In the genomic region with DNA sequence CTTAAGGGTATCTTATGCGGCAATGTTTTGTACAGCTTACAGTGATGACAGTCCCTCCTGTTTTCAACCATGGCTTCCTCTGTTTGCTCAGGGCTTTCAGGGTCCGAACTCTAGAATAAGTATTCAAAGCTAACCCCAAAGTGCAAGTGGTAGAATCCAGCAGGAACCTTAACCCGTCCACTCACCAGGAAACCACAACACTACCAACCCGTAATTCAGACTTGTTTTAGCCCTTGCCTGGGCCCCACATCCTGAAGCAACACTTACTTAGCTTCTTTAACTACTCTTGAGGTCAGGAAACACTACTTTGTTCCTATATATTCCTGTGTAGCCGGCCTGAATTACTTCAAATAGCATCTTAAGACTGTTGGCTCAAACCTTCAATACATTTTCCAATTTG, we compare ENCODE assay signal across 31 mouse cellular contexts. TPM values are rescaled to one million over a fixed set of nuclear protein-coding genes. Genes with fewer than 3 reads are reported as not detected.
"Had no signal": no experiment of that assay in that cellular context is flagged by ENCODE, and none has a peak within 500 bp of the region (broad histone marks: within the 10 kb centered on the region; RNA-seq: fewer than 3 reads in every experiment).

No protein-coding gene starts in this region.

- DNase-seq: kidney, adult 2 months; kidney, postnatal 10 days; kidney, postnatal 36 days; layer of hippocampus, postnatal 36 days; left cerebral cortex, postnatal 4 days; lung, adult 2 months; lung, postnatal 14 days; lung, postnatal 4 days; midbrain, embryonic 14.5 days; thymus, adult 18-20 months; thymus, postnatal 4 days had no signal

- H3K4me1 ChIP-seq: limb, embryonic 12.5 days; limb, embryonic 15.5 days had no signal

- H3K4me3 ChIP-seq: left cerebral cortex, adult 2 months; limb, embryonic 12.5 days; limb, embryonic 15.5 days had no signal

- H3K27ac ChIP-seq: left cerebral cortex, adult 2 months; limb, embryonic 12.5 days; limb, embryonic 15.5 days had no signal

- H3K9me3 ChIP-seq: limb, embryonic 12.5 days; limb, embryonic 15.5 days had no signal

- H3K9ac ChIP-seq: limb, embryonic 12.5 days; limb, embryonic 15.5 days had no signal

- H3K4me2 ChIP-seq: limb, embryonic 12.5 days; limb, embryonic 15.5 days; midbrain, embryonic 11.5 days had no signal

- H3K36me3 ChIP-seq: limb, embryonic 12.5 days; limb, embryonic 15.5 days had no signal

- ATAC-seq: intestine, postnatal 0 days had no signal

- H3K27me3 ChIP-seq: limb, embryonic 12.5 days; limb, embryonic 15.5 days had no signal

RNA-seq across cellular contexts. Expression of a gene that starts 19.2 kb away (rescaled TPM):
- total RNA-seq: layer of hippocampus, postnatal 10 days; left cerebral cortex, adult 2 months; left cerebral cortex, postnatal 10 days; midbrain, postnatal 0 days had no signal
- polyA plus RNA-seq: intestine, embryonic 14.5 days; kidney, adult 2 months; kidney, embryonic 14.5 days; limb, embryonic 12.5 days; limb, embryonic 15.5 days; lung, adult 2 months; lung, embryonic 16.5 days; midbrain, postnatal 0 days; neural tube, embryonic 11.5 days; neural tube, embryonic 14.5 days; stomach, embryonic 16.5 days had no signal

RNA-seq across cellular contexts. Expression of a gene that starts 46.1 kb away (rescaled TPM):
- total RNA-seq: layer of hippocampus, adult 8-10 months; layer of hippocampus, postnatal 10 days; layer of hippocampus, postnatal 36 days; left cerebral cortex, adult 2 months; left cerebral cortex, postnatal 10 days; left cerebral cortex, postnatal 4 days; megakaryocyte progenitor cell, adult 5-6 weeks; megakaryocyte-erythroid progenitor cell, adult 5-6 weeks; midbrain, postnatal 0 days had no signal
- polyA plus RNA-seq: intestine, embryonic 14.5 days; intestine, postnatal 0 days; kidney, adult 2 months; kidney, embryonic 14.5 days; limb, embryonic 12.5 days; limb, embryonic 15.5 days; lung, adult 2 months; lung, embryonic 16.5 days; midbrain, embryonic 11.5 days; midbrain, embryonic 14.5 days; midbrain, postnatal 0 days; neural tube, embryonic 11.5 days; neural tube, embryonic 14.5 days; small intestine, adult 2 months; testis, adult 2 months had no signal

RNA-seq across cellular contexts. Expression of a gene that starts 47.6 kb away (rescaled TPM):
- total RNA-seq: layer of hippocampus, adult 8-10 months; layer of hippocampus, postnatal 10 days; layer of hippocampus, postnatal 36 days; left cerebral cortex, postnatal 10 days; megakaryocyte progenitor cell, adult 5-6 weeks; megakaryocyte-erythroid progenitor cell, adult 5-6 weeks; midbrain, postnatal 0 days had no signal
- polyA plus RNA-seq: intestine, embryonic 14.5 days; intestine, postnatal 0 days; kidney, adult 2 months; kidney, embryonic 14.5 days; limb, embryonic 12.5 days; limb, embryonic 15.5 days; lung, adult 2 months; lung, embryonic 16.5 days; midbrain, embryonic 11.5 days; midbrain, embryonic 14.5 days; midbrain, postnatal 0 days; neural tube, embryonic 11.5 days; neural tube, embryonic 14.5 days; small intestine, adult 2 months; spleen, adult 2 months; stomach, embryonic 16.5 days had no signal
